Mouse (Mus musculus) layer of hippocampus, adult 8-10 months (tissue): ENCODE measurements around the gene Hivep2. TPM values are rescaled to one million over a fixed set of nuclear protein-coding genes. Genes with fewer than 3 reads are reported as not detected.

Experiments
- DNase-seq, 2 experiments: peaks; one replicate each; pipeline ENCODE4 v3.0.0; 2022; ENCODE audit warnings: low spot score in 2 of 2
- total RNA-seq, 4 experiments: library from RNA; stranded (reverse); gene quantifications; 2 replicates each; pipeline ENCODE4 v1.2.4; 2022

The Hivep2 gene
- total RNA-seq, 4 experiments from 2014 or later, result 168 to 209 (median 184) TPM

GRCm38 (mm10) chr10:14132937-14133336, 167.1 kb downstream of the Hivep2 start:
- DNase-seq, result no peak

- DNase-seq, result no peak
Measured at GRCm38 (mm10) chr10:14138663-14139062, 172.8 kb downstream of the Hivep2 start.

- no peak for DNase-seq
Measured at GRCm38 (mm10) chr10:14144840-14145239, 179.0 kb downstream of the Hivep2 start.

- no peak for DNase-seq
Measured at GRCm38 (mm10) chr10:14164829-14165228, 199.0 kb downstream of the Hivep2 start.

- no peak for DNase-seq
Measured at GRCm38 (mm10) chr10:14168197-14168844, 202.4 kb downstream of the Hivep2 start.

GRCm38 (mm10) chr10:14168869-14169566, 203.1 kb downstream of the Hivep2 start:
- DNase-seq, result no peak

GRCm38 (mm10) chr10:14174124-14174523, 208.2 kb downstream of the Hivep2 start:
- no peak for DNase-seq

GRCm38 (mm10) chr10:14179424-14180339, 213.8 kb downstream of the Hivep2 start:
- DNase-seq, result peak; percentile 72

GRCm38 (mm10) chr10:14186352-14186976, 220.6 kb downstream of the Hivep2 start:
- no peak for DNase-seq

GRCm38 (mm10) chr10:14189050-14189449, 223.2 kb downstream of the Hivep2 start:
- DNase-seq, result no peak

- no peak for DNase-seq
Measured at GRCm38 (mm10) chr10:14191202-14191601, 225.3 kb downstream of the Hivep2 start.

GRCm38 (mm10) chr10:14192156-14192555, 226.3 kb downstream of the Hivep2 start:
- DNase-seq, result no peak

GRCm38 (mm10) chr10:14193702-14194101, 227.8 kb downstream of the Hivep2 start:
- peak in 1 of 2 experiments; percentile 12 for DNase-seq

- peak; percentile 76 to 80 for DNase-seq
Measured at GRCm38 (mm10) chr10:14195778-14196650, 230.1 kb downstream of the Hivep2 start.

GRCm38 (mm10) chr10:14196785-14197184, 230.9 kb downstream of the Hivep2 start:
- DNase-seq, result no peak

GRCm38 (mm10) chr10:14197261-14197660, 231.4 kb downstream of the Hivep2 start:
- DNase-seq, result no peak

GRCm38 (mm10) chr10:14199332-14199731, 233.5 kb downstream of the Hivep2 start:
- no peak for DNase-seq

- DNase-seq, result no peak
Measured at GRCm38 (mm10) chr10:14200310-14200709, 234.4 kb downstream of the Hivep2 start.
